Mouse (Mus musculus) retina, postnatal 1 day (tissue): ENCODE results near the gene Rpl11.
A peak's percentile ranks its signal among the peaks of the same experiment; 100 is the strongest.
"Not testable (repeated sequence)": the region's sequence is repeated elsewhere in the genome, so short reads cannot be mapped to it uniquely, and the experiment has no call there.

Experiments
- DNase-seq: peaks from one replicate; pipeline ENCODE4 v3.0.0-alpha.2; 2012

Rpl11 gene

DNA sequence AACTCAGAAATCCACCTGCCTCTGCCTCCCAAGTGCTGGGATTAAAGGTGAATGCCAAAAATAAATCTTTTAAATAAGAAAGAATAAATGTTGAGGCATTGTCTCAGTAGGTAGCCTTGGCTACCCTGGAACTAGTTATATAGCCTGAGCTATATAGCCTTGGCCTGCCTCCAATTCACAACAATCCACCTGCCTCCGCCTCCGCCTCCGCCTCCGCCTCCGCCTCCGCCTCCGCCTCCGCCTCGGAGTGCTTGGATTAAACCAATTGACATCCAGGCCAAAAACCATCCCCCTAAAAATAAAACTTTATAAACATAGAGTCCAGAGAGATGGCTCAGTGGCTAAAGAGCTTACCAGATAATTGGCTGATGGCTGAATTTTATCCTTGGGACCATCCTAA is 30.3 kb downstream of the Rpl11 start:
- no peak for DNase-seq

DNA sequence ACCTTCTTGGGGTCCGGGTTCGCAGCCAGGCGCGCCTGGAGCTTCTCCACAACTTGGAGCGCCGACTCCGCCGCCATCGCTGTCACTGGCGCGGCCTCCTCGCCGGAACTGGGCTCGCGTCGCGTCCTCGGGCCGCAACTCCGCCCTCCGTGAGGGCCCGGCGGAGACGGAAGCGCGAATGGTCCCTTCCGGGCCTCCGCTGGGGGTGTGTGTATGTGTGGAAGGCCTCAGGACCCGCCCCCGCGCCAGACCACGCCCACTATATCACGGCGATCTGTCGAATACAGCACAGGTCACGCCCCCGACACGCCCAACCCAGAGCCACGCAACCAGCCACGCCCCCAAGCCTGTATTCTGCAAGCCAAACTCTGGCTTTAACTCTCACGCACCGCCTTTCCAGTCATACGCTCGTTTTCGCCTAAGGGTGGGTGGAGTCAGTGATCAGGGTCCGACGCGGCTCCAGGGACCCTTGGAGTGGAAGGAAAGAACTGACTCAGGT is 31.6 kb downstream of the Rpl11 start, which contains the start of gene Eloa:
Gene Eloa (minus strand): TSS at position 215 of the 499 bp plus-strand sequence.
- DNase-seq: peak; percentile 99

DNA sequence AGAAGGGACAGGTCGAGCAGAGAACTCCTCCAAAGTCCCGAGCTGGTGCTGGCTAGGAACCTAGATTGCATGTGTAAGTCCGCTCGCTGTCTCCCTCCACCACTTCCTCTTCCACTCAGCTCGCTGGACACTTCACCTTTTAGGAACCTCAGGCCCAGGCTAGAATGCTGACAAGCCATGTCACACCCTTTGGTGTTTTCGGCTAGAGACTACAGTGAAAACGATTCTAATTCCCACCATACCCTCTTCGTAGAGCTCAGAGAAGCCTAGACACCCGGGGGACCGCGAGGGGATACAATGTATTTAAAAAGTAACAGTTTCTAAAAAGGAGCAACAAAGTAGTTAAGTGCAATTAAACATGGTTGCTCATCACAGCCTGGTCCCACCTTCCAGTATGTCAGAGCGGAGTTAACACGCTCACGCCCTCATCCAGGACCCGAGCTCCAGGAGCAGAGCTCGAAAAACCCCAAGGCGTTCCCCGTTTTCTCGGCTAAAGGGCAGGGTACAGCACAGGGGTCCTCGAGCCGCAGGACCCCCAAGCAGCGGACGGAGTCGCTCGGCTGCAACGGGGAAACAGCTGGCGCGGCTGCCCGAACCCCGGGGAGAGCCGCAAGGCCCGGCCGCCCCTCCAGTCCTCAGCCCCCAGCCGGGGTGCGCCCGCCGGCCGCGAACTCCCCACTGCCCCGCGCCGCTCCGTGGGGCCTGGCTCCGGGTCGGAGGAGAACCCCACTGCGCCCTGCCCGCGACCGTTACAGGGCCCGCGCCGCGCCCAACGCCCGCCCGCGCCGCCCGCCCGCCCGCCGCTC is 32.3 kb downstream of the Rpl11 start:
- DNase-seq: no peak

DNA sequence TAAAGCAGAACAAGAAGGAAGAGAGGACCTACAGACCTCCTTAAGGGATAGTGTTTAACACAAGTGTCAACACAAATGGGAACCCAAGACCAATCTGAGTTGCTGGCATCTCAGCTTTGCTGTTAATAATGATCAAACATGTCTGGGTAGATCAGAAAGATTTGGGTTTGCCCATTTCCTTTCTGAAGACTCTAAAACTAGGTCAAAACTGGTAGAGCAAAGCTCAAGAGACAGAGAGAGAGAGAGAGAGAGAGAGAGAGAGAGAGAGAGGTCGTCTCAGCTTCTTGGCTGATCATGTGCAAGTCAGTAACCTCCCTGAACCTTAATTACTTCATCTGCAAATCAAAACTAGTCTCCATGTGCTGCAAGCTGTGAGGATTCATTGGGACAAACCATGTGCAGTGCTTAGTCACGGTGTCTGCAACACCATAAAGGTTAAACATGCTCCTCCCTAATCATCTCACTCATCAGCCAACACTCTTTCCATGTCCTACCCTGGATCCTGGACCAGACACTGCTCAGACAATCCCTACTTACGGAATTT is 37.1 kb downstream of the Rpl11 start:
- DNase-seq: no peak

DNA sequence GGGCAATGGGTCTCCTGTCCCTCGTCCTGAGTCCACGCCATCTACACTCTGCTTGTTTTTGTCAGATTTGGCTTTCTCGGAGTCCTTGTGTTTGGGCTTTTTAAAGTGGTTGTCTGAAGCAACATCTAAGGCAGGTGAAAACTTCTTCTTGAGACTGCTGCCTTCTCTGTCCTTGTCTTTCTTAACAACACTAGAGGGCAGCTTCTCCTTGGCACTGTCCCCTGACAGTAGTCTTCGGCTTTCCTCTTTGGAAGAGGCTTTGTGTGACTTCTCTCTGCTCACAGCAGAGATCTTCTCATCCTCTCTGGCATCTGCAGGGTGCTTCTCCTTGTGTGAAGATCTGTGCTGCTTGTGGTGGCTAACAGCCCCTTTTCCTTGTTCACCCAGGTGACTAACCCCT is 42.6 kb downstream of the Rpl11 start:
- no peak for DNase-seq

DNA sequence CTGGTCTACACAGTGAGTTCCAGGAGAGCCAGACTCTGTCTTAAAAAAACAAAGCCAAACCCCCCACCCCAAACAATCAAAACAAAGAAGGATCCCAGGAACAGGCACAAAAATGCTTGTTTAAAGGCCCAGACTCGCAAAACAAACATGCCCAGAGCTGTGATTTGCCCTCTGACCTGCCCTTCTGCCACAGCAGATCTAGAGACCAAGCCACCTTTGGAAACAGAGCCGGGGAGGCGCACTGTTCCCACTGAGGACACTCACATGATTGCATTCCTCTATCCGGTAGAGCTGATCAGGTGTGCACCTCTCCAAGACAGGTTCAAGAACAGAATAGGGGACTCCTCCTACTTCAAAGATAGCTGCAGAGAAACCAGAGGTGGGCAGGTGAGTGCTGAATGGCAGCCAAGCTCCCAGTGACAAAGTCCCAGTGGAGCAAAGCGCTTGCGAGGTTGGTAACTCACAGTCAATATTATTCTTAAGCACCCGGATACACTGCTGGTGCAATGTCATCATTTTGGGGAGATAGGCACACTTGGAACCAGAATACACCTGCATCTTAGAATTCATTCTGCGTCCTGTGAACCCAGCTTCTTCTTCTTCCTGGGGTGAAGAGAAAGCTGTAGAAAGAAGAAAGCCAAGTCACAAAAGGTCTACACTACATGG is 44.3 kb downstream of the Rpl11 start:
- no peak for DNase-seq

DNA sequence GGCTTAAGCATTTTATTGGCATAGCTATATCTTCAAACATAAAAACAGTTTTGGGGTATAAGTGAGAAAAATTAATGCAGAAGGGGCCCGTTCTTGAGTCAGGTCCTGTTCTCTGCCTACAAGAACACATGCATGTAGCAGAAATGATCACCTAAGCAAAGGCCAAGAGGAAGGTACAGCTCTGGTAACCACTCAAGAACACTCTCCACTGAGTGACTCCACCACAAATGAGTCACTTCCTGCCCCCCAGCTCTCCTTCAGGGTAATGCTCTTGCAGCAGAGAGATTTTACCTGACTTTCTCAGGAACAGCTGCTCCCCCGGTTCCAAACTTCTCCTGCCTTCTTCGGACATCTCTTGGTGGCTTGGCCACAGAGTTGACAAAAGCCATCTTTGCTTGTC is 46.4 kb downstream of the Rpl11 start:
- no peak for DNase-seq

DNA sequence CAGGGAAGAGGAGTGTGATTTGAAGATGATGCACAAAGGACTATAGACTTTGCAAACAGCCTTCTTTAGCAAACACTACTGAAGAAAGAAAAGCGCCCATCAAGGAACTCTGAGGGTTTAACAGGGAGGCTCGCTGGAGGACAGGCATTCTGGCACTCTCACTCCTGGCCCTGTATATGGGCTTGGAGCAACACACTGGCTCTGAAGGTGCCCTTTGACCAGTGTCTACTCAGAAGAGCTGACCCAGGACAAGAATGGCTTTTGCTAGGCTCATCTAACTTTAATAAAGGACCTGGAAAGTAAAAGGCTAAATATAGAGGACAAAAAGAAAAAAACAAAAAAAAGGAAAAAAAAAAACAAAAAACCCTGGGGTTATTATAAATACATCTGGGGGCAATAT is 48.3 kb downstream of the Rpl11 start:
- DNase-seq: no peak

DNA sequence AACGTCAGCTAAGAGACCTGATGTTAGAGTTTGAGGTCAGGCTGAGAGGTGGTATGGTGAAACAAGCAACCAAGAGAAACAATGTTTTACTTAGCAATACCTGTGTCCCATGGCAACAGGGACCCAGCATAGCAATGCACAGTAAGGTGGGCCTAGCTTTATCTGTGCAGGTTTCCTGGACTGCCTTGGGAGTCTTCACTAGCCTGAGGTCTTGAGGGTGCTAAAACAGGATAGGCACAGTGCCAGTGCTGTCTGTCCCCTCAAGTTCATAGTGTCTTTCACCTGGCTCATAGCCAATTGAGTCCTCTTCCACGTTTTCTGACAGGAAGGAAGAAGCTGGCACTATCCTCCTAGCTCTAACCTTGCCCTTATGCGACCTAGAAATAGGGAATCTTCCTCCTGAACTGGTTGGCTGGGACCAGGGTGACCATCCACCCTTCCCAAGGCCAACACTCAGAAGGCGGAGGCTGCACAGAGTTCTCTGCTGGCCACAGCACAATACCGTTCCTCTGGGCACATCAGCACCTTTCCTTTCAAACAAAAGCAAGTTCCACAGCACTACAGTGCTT is 49.0 kb downstream of the Rpl11 start:
- DNase-seq: no peak

DNA sequence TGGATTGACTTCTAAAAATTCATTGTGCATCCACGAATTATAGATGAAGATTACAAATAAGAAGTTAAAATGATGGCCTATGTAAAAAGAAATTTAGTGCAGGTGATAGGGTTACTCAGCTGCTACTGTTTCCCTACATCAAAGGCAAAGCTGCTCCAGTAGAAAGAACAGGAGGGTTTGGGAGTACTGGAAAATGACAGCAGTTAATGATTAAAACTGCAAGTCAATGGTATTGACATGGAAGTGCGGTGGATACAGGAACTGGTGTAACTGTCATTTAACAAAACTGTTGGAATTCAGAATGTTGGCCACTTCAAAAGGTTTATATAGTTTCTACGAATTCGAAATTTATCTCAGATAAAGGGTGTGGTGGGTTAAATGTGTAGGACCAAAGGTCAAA is 58.1 kb downstream of the Rpl11 start:
- DNase-seq: no peak

DNA sequence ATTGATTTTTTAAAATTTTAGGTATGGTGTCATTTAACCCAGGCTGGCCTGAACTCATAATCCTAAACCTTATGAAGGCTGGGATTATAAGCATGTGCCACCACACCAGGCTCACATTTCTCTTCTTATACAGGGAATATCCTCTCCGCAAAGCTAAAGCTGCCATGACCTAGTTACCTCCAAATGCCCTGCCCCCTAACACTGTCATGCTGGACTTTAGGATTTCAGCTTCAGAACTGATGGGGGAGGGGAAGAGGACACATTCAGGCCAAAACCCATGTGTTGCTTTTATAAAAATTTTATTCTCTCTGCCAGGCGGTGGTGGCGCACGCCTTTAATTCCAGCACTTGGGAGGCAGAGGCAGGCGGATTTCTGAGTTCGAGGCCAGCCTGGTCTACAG is 59.3 kb downstream of the Rpl11 start:
- peak; percentile 69 for DNase-seq

DNA sequence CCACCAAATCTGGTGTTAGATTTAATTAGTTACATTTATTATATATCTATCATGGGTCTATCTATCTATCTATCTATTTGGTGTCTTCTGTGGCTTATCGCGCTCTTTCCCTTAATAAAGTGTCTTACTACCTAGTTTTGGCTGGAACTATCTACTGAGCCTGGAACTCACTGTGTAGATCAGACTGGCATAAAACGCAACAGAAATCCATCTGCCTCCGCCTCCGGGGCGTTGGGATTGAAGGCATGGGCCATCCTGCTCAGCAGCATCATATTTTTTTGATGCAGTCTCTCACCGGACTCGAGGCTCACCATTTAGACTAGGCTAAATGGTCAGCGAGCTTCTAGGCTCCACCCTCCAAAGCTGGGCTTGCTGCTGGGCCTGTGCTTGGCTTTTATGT is 65.5 kb downstream of the Rpl11 start:
- DNase-seq: no peak

DNA sequence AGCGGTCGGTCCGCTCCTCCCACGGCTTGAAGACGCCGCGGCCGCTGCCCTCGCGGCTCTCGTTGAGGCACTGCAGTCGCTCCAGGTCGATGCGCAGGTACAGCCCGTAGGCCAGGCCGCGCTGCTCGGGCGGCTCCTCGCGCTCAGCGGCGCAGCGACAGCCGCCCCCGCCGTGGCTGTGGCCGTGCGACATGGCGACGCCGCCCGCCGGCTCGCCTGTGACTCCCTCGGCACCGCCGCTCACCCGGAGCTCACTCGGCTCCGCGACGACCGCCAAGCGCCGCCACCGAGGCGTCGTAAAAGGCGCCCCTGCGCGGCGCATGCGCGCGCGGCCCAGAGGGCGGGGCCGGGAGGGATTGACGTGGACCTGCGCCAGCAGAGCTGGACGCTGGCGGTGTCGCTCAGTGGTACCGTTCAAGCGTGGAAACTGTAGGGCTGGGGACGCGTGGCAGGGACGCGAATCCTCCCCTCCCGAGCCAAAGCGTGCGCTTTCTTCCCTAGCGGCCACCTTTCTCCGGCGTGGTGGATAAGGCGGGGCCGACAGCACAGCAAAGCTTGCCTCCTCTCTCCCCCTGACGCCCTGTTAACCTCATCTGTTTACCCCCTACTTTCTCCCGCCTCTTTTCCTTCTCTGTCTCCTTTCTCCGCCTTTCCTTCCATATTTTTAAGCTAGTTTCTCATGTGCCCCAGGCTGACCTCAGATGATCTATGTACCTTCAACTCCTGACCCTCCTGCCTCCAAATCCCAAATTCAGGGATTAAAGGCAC is 66.1 kb downstream of the Rpl11 start, which contains the start of gene Pithd1:
Gene Pithd1 (minus strand): TSS at position 322 of the 768 bp plus-strand sequence.
- DNase-seq: peak; percentile 96

DNA sequence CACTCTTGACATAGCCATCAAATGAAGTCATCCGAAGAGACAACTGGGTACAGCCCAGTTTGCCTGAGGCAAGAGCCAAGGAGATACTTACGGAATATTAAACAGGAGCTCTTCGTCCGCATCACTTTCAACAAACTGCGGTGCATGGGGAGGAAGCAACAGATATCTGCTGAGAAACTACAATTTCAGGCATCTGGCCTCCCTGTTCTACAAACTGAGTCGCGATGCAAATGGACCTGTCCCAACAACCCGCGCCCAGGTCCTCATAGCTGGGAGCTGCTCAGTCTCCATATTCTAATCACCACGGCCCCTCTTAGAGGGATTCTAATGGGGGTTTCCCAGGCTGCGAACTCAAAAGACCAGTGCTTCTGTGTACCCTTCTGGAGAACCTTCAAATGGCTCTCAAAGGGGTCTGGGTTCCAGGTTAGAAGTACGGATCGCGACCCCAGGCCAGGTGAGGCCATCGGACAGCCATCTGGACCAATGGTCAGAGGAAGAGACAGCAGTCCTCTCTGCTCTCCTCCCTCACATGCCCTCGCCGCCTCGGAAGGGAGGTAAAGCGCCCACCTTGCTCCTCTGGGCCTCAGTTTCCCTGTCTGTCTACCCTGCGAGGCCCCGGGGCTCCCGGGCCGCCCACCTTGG is 66.8 kb downstream of the Rpl11 start:
- DNase-seq: peak; percentile 12

DNA sequence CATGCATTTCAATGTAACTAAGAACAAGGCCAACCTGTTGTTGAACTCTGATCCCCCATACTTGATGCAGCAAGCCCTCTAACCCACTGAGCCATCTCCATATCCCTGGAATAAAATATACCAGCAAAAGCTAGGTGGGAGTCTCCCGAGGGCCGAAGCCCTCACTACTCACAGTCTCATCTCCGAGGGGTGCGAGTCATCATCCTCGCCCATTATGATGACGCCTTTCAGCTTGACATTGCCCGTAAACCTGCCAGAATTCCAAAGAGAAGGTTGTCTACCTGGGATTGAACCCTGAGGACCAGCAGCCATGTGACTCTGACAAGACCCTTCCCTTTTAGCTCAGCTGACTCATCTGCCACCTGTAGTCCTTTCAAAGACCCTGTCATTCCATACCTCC is 67.5 kb downstream of the Rpl11 start:
- no peak for DNase-seq

DNA sequence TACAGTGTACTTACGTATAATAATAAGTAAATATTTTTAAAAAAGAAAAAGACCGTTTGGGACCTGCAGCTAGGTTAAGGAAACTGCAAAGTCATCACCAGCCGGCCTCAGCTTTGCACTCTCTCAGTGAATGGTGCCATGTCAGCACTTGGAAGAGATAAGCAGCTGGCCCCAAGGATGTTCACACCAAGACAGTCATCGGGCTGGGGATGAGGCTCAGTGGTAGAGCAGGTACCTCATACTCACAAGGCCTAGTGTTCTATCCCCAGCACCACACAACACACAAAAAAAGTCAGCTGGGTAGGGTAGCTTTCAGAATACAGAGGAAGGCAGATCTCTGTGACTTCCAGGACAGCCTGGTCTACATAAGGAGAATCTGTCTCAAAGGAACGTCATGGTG is 68.0 kb downstream of the Rpl11 start:
- DNase-seq: no peak

DNA sequence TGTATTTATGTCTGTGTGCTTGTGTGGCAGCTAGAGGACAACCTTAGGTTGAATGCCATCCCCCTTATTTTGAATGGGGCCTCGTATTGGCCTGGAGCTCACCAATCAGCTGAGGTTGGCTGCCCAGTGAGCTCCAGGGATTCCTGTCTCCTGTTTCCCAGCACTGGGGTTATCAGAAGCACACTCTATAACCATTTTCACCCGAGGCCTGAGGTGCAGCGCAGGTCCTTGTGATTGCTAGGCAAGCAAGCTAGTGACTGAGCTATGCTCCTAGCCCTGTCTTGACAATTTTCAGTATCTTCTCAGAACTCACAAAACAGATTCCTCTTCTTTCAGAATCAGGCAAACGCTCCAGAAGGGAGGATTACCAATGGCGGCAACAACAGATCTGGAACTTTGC is 68.7 kb downstream of the Rpl11 start:
- DNase-seq: no peak

DNA sequence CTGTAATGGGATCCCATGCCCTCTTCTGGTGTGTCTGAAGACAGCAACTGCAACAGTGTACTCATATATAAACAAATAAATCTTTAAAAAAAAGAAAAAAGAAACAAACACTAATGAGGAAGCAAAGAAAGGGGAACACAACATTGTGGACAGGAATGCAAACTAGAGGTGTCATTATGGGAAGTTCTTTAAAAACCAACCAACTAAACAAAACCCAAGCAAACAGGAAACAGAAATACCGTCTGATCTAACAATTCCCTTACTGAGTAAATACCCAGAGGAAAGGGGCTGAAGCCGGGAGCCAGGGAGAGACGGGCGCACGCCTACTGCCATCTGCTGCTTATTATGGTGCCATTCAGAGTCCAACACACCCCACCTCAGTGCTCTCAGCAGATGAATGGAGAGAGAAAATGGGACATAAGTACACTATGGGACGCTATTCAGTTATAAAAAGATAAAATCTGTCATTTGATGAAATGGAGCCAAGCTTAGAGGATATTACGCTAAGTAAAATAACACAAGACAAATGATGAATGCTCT is 71.6 kb downstream of the Rpl11 start:
- DNase-seq: no peak

DNA sequence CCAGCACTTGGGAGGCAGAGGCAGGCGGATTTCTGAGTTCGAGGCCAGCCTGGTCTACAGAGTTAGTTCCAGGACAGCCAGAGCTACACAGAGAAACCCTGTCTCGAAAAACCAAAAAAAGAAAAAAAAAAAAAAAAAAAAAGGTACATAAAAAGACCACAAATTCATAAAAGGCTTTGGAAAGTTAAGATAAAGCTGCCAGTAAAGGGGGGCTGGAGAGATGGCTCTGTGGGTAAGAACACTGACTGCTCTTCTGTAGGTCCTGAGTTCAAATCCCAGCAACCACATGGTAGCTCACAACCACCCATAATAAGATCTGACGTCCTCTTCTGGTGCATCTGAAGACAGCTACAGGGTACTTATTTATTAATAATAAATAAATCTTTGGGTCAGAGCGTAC is 73.0 kb downstream of the Rpl11 start:
- DNase-seq: not testable (repeated sequence)
